Mouse (Mus musculus) ovary, postnatal 10 days (tissue): Measurements from ENCODE around the gene Sema4g.

ENCODE experiments used
- DNase-seq: peaks from one replicate; pipeline ENCODE4 v3.0.0; 2022; ENCODE audit warnings: low spot score

Gene Sema4g

GRCm38 (mm10) chr19:45003740-45004516 lies 15.0 kb downstream of the Sema4g start:
- no peak for DNase-seq

DNA sequence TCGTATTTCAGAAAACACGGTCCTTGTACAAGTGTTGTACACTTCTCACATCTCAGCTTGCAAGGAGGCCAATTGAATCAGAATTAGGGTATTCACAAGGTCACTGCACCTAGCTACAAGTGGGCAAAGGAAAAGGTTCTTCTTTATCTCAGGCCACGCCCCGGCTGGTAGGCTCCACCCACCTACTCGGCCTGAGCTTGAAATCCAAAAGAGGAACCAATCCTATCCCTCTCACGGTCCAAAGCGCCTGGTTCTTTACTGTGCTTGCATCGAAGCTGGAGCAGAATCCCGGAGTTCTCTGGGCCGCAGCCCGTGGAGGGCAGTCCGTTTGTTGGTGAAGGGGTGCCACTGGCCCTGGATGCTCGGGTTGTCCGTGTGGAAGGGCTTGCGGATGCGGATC lies 16.5 kb downstream of the Sema4g start, which contains the start of gene Twnk:
Twnk (plus strand) TSS at position 220 of the 400 bp plus-strand sequence.
- no peak for DNase-seq

GRCm38 (mm10) chr19:45005957-45006712 lies 17.2 kb downstream of the Sema4g start, which contains the start of gene Mrpl43:
Mrpl43 (minus strand) TSS chr19:45006442.
- peak; percentile 91 for DNase-seq

DNA sequence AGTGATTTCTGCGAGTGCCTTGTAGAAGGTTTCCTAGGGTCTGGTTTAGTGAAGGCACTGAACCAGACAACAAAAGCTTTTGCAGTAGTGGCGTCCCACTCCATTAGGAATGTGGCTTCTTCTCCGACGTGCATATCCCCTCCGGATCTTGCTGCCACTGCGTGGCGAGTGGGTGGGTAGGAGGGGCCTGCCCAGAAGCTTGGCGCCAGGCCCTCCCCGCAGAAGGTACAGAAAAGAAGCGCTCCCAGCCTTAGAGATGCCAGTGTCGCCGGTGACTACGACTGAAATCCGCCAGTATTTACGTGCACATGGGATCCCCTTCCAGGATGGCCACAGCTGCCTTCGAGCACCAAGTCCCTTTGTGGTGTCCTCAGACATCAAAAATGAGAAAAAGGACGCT lies 18.1 kb downstream of the Sema4g start:
- DNase-seq: no peak

DNA sequence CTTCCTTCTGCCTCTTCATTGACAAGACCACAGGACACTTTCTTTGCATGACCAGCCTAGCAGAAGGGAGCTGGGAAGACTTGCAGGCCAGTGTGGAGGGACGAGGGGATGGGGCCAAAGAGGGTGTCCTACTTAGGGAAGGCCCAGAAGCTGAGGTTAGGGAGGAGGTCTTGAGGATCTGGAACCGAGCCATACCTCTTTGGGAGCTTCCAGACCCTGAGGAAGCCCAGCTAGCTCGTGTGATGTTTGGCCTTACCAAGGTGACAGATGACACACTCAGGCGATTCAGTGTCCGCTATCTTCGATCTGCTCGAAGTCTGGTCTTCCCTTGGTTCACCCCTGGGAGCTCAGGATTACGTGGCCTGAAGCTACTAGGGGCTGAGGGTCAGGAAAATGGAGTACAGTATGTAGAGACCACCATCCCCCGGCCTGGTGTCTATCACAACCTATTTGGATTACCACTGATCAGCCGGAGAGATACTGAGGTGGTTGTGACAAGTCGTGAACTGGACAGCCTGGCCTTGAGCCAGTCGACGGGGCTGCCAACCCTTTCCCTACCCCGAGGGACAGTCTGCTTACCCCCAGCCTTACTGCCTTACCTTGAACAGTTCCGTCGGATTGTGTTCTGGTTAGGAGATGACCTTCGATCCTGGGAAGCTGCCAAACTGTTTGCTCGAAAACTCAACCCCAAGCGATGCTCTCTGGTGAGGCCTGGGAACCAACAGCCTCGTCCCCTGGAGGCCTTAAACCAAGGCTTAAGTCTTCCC lies 18.7 kb downstream of the Sema4g start:
- no peak for DNase-seq

GRCm38 (mm10) chr19:45010646-45011045 lies 21.7 kb downstream of the Sema4g start:
- DNase-seq: no peak

- DNase-seq: no peak
Measured at GRCm38 (mm10) chr19:45012219-45012618, 23.3 kb downstream of the Sema4g start.

GRCm38 (mm10) chr19:45012636-45013035 lies 23.7 kb downstream of the Sema4g start:
- DNase-seq: no peak

GRCm38 (mm10) chr19:45013581-45014225 lies 24.8 kb downstream of the Sema4g start:
- no peak for DNase-seq

DNA sequence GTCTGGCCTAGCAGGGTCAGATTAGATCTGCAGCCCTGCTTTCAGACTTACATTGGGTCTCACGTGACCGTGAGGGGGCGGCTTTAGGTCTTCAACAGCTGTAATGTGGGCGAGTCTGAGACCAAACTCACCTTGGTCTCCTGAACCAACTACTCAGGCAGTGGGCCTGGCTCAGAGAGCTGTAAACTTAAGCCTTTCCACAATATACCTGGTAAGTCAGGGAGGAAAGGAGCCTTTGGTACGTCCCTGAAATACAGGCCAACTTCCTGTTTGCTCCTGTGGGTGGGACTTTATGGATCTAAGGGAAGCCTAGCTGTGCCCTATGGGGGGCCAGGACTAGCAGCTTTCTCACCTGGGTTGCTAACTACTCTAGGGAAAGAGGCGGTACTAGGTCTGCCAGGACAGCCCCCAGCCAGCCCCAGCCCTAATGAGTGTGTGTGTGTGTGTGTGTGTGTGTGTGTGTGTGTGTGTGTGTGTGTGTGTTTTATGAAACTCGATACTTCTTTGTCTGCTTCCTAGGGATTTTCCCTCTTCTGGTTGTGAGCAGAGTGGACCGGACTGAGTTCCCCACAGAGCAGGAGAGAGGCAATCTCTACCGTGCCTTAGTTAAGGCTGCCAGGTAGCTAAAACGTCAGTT lies 25.6 kb downstream of the Sema4g start, which contains the start of gene Lzts2:
Lzts2 (plus strand) TSS at position 80 of the 637 bp plus-strand sequence.
- DNase-seq: no peak

- DNase-seq: no peak
Measured at GRCm38 (mm10) chr19:45014981-45015402, 26.1 kb downstream of the Sema4g start.

DNA sequence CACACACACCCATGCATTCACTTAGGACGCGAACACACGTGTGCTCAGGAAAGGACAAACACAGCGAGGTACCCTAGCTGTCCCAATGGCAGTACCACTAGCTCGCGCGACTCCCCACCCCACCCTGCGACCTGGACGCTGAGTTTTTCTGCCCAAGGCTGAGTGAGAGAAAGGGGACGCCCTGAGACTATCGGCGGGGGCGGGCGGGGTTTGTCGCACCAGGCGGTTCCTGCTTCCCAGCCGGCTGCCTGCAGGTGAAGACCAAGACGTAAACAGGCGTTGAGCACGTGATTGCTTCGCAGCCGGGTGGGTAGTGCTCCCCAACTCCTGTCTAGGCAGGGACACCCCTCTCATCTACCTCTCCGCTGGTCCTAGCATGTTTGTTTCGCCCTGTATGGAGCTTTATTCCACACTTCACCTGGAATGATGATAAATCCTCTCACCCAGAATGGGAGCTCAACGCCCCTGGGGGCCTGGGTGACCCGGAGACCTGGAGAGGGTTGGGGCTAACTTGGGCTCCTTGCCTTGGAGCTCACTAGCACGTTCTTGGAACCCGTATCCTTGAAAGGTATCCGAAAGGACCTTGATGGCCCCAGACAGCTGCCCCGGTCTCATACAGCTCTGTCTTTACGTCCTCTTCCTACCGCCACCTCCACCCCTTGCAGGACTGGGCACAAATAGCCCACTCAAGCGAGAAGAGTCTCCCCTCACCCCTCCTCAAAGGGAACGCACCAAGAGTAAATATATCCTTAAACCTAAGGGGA lies 26.8 kb downstream of the Sema4g start:
- DNase-seq: no peak

DNA sequence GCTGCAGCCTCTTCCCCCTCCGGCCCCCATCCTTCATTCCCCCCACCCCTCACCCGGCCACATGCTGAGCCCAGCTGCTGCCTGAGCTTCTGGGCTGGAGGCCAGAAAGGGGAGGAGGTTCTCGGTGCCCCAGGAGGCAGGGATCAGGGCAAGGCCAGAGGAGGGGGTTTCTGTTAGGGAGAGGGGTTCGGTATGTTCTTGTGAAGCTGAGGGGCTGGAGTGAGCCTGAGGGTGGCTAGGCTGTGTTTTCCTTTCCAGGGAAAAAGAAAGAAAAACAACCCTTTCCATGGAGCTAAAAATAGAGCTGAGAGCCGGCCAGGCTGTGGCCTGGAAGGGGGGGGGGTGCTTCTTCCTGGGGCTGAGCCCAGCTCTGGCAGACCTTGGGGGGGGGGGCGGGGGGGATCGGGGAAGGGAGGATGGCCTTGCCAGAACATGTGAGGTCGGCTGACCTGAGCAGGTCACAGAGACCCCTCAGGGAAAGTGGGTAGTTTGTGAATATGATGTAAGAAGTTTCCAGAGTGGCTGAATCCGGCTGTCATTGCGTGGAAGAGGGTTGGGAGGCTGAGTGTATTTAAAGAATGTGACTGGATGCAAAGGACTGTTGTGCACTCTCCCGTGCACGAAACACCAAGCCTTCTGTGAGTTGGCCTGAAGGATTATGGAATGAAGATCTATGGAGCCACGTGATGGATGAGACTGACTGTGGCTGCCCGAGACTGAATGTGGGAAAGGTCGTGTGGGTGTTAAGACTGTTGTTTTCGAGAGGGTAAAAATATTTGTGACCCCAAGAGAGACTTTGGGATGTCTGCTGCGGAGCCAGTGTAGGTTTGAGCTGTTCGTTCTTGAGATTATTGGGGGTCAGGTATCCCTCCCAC lies 27.7 kb downstream of the Sema4g start:
- DNase-seq: peak; percentile 63

DNA sequence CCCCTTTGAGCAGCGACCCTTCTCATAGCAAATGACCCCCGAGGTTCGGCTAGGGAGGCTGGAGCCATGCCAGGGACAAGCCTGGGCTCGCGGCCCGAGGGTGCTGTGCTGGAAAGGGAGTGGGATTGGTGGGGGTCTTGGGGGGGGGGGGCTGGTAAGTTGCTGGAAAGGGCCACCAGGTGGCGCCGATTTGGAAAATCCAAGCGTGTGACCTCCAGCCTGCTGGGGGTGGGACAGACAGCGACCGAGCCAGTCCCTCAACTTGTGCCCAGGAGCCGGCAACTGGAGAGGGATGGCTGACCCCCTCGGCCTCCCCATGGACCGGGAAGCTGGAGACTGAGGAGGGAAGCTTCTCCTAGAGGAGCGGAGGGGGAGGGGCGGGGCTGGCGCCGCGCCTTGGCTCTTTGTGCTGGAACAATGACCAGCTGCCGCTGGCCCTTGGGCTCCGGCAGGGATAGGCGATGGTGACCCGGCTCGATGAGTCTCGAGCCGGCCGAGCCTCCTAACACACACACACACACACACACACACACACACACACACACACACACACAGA lies 28.4 kb downstream of the Sema4g start:
- peak; percentile 84 for DNase-seq

GRCm38 (mm10) chr19:45017909-45018308 lies 29.0 kb downstream of the Sema4g start:
- DNase-seq: peak; percentile 84

DNA sequence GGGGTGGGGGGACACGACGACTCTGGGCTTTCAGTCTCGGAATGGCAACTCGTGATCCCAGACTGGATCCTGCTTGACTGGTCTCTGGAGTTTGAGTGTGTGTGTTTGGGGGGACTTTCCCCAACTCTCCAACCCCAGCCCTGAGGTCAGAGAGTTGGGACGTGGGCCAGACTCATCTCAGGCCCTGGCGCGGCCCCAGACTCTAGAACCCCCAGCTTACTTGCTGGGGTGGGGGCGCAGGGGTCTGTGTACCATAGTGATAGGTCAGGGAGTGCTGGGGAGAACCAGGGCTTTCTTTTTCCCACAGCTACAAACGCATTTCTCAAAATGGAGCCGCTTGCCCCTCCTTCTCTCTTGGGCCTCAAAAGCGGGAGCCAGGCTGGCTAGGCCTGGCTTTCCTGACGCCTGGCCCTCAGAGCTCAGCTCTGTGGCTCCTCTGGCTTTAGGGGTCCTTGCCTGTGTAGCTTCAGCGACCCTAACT lies 29.5 kb downstream of the Sema4g start:
- DNase-seq: no peak

GRCm38 (mm10) chr19:45020348-45020747 lies 31.4 kb downstream of the Sema4g start:
- no peak for DNase-seq

DNA sequence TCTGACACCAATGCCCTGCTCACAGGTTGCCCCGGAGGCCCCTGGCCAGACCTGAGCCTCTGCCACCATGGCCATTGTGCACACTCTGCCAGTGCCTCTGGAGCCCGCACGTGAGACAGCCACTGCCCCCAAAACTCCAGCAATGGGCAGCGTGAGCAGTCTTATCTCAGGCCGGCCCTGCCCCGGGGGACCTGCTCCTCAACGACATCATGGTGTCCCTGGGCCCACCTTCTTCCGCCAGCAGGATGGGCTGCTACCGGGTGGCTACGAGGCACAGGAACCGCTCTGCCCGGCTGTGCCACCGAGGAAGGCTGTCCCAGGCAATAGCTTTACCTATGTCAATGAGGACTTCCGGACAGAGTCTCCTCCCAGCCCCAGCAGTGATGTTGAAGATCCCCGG lies 32.5 kb downstream of the Sema4g start:
- no peak for DNase-seq

- no peak for DNase-seq
Measured at GRCm38 (mm10) chr19:45023993-45024392, 35.1 kb downstream of the Sema4g start.
